Comparison of ENCODE assay signal across 8 mouse cellular contexts in the genomic region with DNA sequence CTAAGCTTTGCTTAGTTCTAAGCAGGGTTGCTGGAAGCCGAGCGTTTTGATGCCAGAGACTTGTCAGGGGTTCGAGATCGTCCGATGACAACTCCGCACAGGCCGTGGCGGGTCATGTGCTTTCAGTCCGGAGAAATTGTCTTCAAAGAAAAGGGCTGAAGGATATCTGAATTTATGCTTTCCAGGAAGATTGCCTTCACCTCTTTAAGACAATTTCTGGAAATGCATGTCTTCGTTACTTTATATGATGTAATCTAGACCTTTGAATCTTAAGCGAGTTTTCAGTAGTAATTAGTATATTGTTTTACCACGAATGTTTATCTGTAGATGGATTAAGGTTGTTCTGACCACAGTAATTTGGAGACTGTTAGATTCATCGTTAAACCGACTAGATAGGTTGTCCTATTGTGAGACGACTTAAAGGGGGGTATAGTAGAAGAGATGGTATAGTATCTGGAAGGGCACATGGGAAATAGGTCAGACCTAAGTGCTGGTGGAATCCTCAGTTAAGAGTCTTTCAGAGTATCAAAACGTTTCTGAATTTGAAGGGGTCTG. TPM values are rescaled to one million over a fixed set of nuclear protein-coding genes. Genes with fewer than 3 reads are reported as not detected.
DNase-seq lines count a peak whose midpoint lies in the region; ATAC-seq and TF ChIP-seq lines count a peak whose summit lies in the region.

No protein-coding gene starts in this region.

- peak overlapping the region; percentile 71 for H3K9ac ChIP-seq in heart, postnatal 0 days (replicated peaks; ENCODE audit: low read depth, low read length)
- H3K9ac ChIP-seq in hindbrain, embryonic 12.5 days: peak overlapping the region; percentile 85
- H3K9ac ChIP-seq in midbrain, embryonic 12.5 days (replicated peaks): peak overlapping the region; percentile 83

- POLR2A ChIA-PET in Patski (lab: Charles Lee): interaction anchor here (0.9 kb wide), 1 partner anchor 82 kb away, joined by 3 read pairs; no protein-coding TSS in a partner anchor

- intact Hi-C loops in heart, postnatal 25 days (cut with DNase I): loop anchor here (5.0 kb wide), 1 partner anchor 169 kb away; the partner anchor contains the start of gene Dis3l

- in situ Hi-C loops in Patski (cut with MboI; ENCODE audit: low pct_unique_long_range_greater_than_20kb): no loop called here

- ATAC-seq in heart, postnatal 0 days (ENCODE audit: insufficient read depth, low read depth): no peak
- ATAC-seq in Patski: no peak
- ATAC-seq in hindbrain, embryonic 12.5 days (ENCODE audit: low FRiP score): no peak
- ATAC-seq in midbrain, embryonic 12.5 days (ENCODE audit: low FRiP score, low read depth): no peak

- CTCF ChIA-PET in Patski (lab: Charles Lee): no interaction called here

- peak overlapping the region; percentile 83 for H3K4me3 ChIP-seq in heart, postnatal 0 days (ENCODE audit: low read depth, low read length)
- H3K4me3 ChIP-seq in hindbrain, embryonic 12.5 days: peak overlapping the region; percentile 92
- peak overlapping the region; percentile 95 for H3K4me3 ChIP-seq in midbrain, embryonic 12.5 days

- peak overlapping the region; percentile 73 for H3K4me2 ChIP-seq in heart, postnatal 0 days (ENCODE audit: low read depth, low read length)
- peak overlapping the region; percentile 88 for H3K4me2 ChIP-seq in hindbrain, embryonic 12.5 days (replicated peaks)
- peak overlapping the region; percentile 86 for H3K4me2 ChIP-seq in midbrain, embryonic 12.5 days (replicated peaks)

- H3K4me1 ChIP-seq in heart, postnatal 0 days (ENCODE audit: control insufficient read depth, insufficient read depth): peaks cover 5% of the 10 kb centered on the region
- peaks cover 22% of the 10 kb centered on the region for H3K4me1 ChIP-seq in hindbrain, embryonic 12.5 days
- peaks cover 10% of the 10 kb centered on the region for H3K4me1 ChIP-seq in midbrain, embryonic 12.5 days

- H3K27me3 ChIP-seq in heart, postnatal 0 days (ENCODE audit: control insufficient read depth, insufficient read depth, low read length): no peaks in the 10 kb centered on the region
- no peaks in the 10 kb centered on the region for H3K27me3 ChIP-seq in Patski
- no peaks in the 10 kb centered on the region for H3K27me3 ChIP-seq in hindbrain, embryonic 12.5 days
- H3K27me3 ChIP-seq in midbrain, embryonic 12.5 days: no peaks in the 10 kb centered on the region

- WGBS in heart, postnatal 0 days: under 1% methylated on average over 16 of the region's 16 CpGs
- under 1% methylated on average over 16 of the region's 16 CpGs for WGBS in hindbrain, embryonic 12.5 days
- under 1% methylated on average over 16 of the region's 16 CpGs for WGBS in midbrain, embryonic 12.5 days

- peak overlapping the region; percentile 82 for H3K27ac ChIP-seq in heart, postnatal 0 days (ENCODE audit: low read depth)
- H3K27ac ChIP-seq in hindbrain, embryonic 12.5 days: peak overlapping the region; percentile 83
- peak overlapping the region; percentile 63 for H3K27ac ChIP-seq in midbrain, embryonic 12.5 days (replicated peaks)

- DNase-seq in heart, postnatal 0 days (ENCODE audit: low spot score): no peak
- no peak for DNase-seq in heart, postnatal 25 days (ENCODE audit: low spot score)
- DNase-seq in Patski (ENCODE audit: low read depth, low spot score): no peak
- DNase-seq in gastrocnemius, postnatal 25 days: no peak
- no peak for DNase-seq in c-Kit-positive CD71-positive TER-119-positive erythroid progenitor cells, embryonic 14.5 days (ENCODE audit: low spot score)
- no peak for DNase-seq in kidney, postnatal 10 days

- no peaks in the 10 kb centered on the region for H3K9me3 ChIP-seq in heart, postnatal 0 days (replicated peaks; ENCODE audit: control insufficient read depth, low read length)
- H3K9me3 ChIP-seq in hindbrain, embryonic 12.5 days (replicated peaks): no peaks in the 10 kb centered on the region
- H3K9me3 ChIP-seq in midbrain, embryonic 12.5 days: no peaks in the 10 kb centered on the region

- peaks cover 41% of the 10 kb centered on the region for H3K36me3 ChIP-seq in heart, postnatal 0 days (replicated peaks; ENCODE audit: control insufficient read depth, insufficient read depth, low read length)
- peaks cover 37% of the 10 kb centered on the region for H3K36me3 ChIP-seq in hindbrain, embryonic 12.5 days
- peaks cover 37% of the 10 kb centered on the region for H3K36me3 ChIP-seq in midbrain, embryonic 12.5 days

- TF ChIP-seq CTCF in heart, postnatal 0 days (IDR thresholded peaks at IDR 0.05; ENCODE audit: low read depth): no peak
- peak; percentile 10 for TF ChIP-seq CTCF in Patski (IDR thresholded peaks at IDR 0.05)

- TF ChIP-seq EP300 in heart, postnatal 0 days (IDR thresholded peaks at IDR 0.05; ENCODE audit: low read depth): no peak

RNA-seq across cellular contexts. Expression of gene Rpl4, which starts 0.6 kb away (rescaled TPM):
- total RNA-seq in heart, postnatal 0 days (2014; rRNA removed; ENCODE audit: low replicate concordance): 667 and 760 TPM in 2 replicates
- polyA plus RNA-seq in heart, postnatal 0 days (2015; fragmentation: Nextera tagmentation; extraction: Ambion mirVana): 537 and 545 TPM in 2 replicates
- total RNA-seq in heart, postnatal 25 days (2021): 100 to 1,000 TPM; 433 to 462 TPM
- polyA plus RNA-seq in Patski (2021): 1,287 TPM
- polyA plus RNA-seq in hindbrain, embryonic 12.5 days (2016; fragmentation: Nextera tagmentation; extraction: Ambion mirVana): 811 and 819 TPM in 2 replicates
- 799 and 822 TPM in 2 replicates for polyA plus RNA-seq in midbrain, embryonic 12.5 days (2016; fragmentation: Nextera tagmentation; extraction: Ambion mirVana)
- total RNA-seq in gastrocnemius, postnatal 25 days (2021): 100 to 1,000 TPM; 458 to 485 TPM

RNA-seq across cellular contexts. Expression of gene Zwilch, which starts 0.8 kb away (rescaled TPM):
- total RNA-seq in heart, postnatal 0 days (2014; rRNA removed; ENCODE audit: low replicate concordance): 9.8 and 28.8 TPM in 2 replicates
- 3.8 and 4.9 TPM in 2 replicates for polyA plus RNA-seq in heart, postnatal 0 days (2015; fragmentation: Nextera tagmentation; extraction: Ambion mirVana)
- total RNA-seq in heart, postnatal 25 days (2021): under 1 TPM; 0.42 to 0.62 TPM
- 35.4 TPM for polyA plus RNA-seq in Patski (2021)
- 19.6 and 21.8 TPM in 2 replicates for polyA plus RNA-seq in hindbrain, embryonic 12.5 days (2016; fragmentation: Nextera tagmentation; extraction: Ambion mirVana)
- polyA plus RNA-seq in midbrain, embryonic 12.5 days (2016; fragmentation: Nextera tagmentation; extraction: Ambion mirVana): 24.8 and 27.9 TPM in 2 replicates
- under 1 TPM; 0.38 to 0.88 TPM for total RNA-seq in gastrocnemius, postnatal 25 days (2021)

RNA-seq across cellular contexts. Expression of gene Snapc5, which starts 5.3 kb away (rescaled TPM):
- 2.5 and 4.2 TPM in 2 replicates for total RNA-seq in heart, postnatal 0 days (2014; rRNA removed; ENCODE audit: low replicate concordance)
- polyA plus RNA-seq in heart, postnatal 0 days (2015; fragmentation: Nextera tagmentation; extraction: Ambion mirVana): 31.7 and 32.0 TPM in 2 replicates
- 10 to 100 TPM; 21.6 to 23.5 TPM for total RNA-seq in heart, postnatal 25 days (2021)
- 23.8 TPM for polyA plus RNA-seq in Patski (2021)
- polyA plus RNA-seq in hindbrain, embryonic 12.5 days (2016; fragmentation: Nextera tagmentation; extraction: Ambion mirVana): 32.2 and 36.2 TPM in 2 replicates
- 34.5 and 35.4 TPM in 2 replicates for polyA plus RNA-seq in midbrain, embryonic 12.5 days (2016; fragmentation: Nextera tagmentation; extraction: Ambion mirVana)
- 10 to 100 TPM; 17.9 to 18.5 TPM for total RNA-seq in gastrocnemius, postnatal 25 days (2021)

RNA-seq across cellular contexts. Expression of gene Lctl, which starts 56.8 kb away (rescaled TPM):
- not detected in 2 replicates for total RNA-seq in heart, postnatal 0 days (2014; rRNA removed; ENCODE audit: low replicate concordance)
- polyA plus RNA-seq in heart, postnatal 0 days (2015; fragmentation: Nextera tagmentation; extraction: Ambion mirVana): 0.21 TPM in 1 of 2 replicates, not detected in the other
- total RNA-seq in heart, postnatal 25 days (2021): not detected
- polyA plus RNA-seq in Patski (2021): 2.2 TPM
- polyA plus RNA-seq in hindbrain, embryonic 12.5 days (2016; fragmentation: Nextera tagmentation; extraction: Ambion mirVana): not detected in 2 replicates
- polyA plus RNA-seq in midbrain, embryonic 12.5 days (2016; fragmentation: Nextera tagmentation; extraction: Ambion mirVana): not detected in 2 replicates
- total RNA-seq in gastrocnemius, postnatal 25 days (2021): 1 to 10 TPM in 1 of 2 experiments, not detected in 1; 1.0 TPM
